In genomic region chr17:10464700-10465099, GRCm38 (mm10) we compare ENCODE assay signal across 19 mouse cellular contexts.
"Had no signal": no experiment of that assay in that cellular context is flagged by ENCODE, and none has a peak within 500 bp of the region (broad histone marks: within the 10 kb centered on the region; RNA-seq: fewer than 3 reads in every experiment).

No protein-coding gene starts in this region.

- H3K9ac ChIP-seq: kidney, embryonic 15.5 days; limb, embryonic 13.5 days; liver, embryonic 15.5 days; midbrain, embryonic 15.5 days; neural tube, embryonic 13.5 days had no signal

- DNase-seq: kidney, adult 2 months; kidney, postnatal 36 days; layer of hippocampus, adult 9-11 months; layer of hippocampus, postnatal 36 days; retina, postnatal 1 day; right cerebral cortex, postnatal 4 days; spleen, adult 18-20 months; thymus, adult 18-20 months; thymus, postnatal 25 days had no signal

- H3K9me3 ChIP-seq: kidney, embryonic 15.5 days; limb, embryonic 13.5 days; liver, embryonic 15.5 days; midbrain, embryonic 15.5 days; neural tube, embryonic 13.5 days had no signal

- H3K27me3 ChIP-seq: kidney, embryonic 15.5 days; limb, embryonic 13.5 days; liver, embryonic 15.5 days; midbrain, embryonic 15.5 days; neural tube, embryonic 13.5 days had no signal

- H3K4me3 ChIP-seq: kidney, embryonic 15.5 days; limb, embryonic 13.5 days; liver, embryonic 15.5 days; megakaryocyte, embryonic 14.5 days; midbrain, embryonic 15.5 days; neural tube, embryonic 13.5 days had no signal

- H3K36me3 ChIP-seq: kidney, embryonic 15.5 days; limb, embryonic 13.5 days; liver, embryonic 15.5 days; midbrain, embryonic 15.5 days; neural tube, embryonic 13.5 days had no signal

- H3K27ac ChIP-seq: kidney, embryonic 15.5 days; limb, embryonic 13.5 days; liver, embryonic 15.5 days; macrophage; midbrain, embryonic 15.5 days; neural tube, embryonic 13.5 days had no signal

- ATAC-seq: intestine, embryonic 16.5 days; midbrain, embryonic 15.5 days had no signal

- H3K4me2 ChIP-seq: kidney, embryonic 15.5 days; limb, embryonic 13.5 days; liver, embryonic 11.5 days; liver, embryonic 15.5 days; midbrain, embryonic 11.5 days; midbrain, embryonic 15.5 days; neural tube, embryonic 13.5 days had no signal

- H3K4me1 ChIP-seq: kidney, embryonic 15.5 days; liver, embryonic 15.5 days; megakaryocyte, embryonic 14.5 days; midbrain, embryonic 15.5 days; neural tube, embryonic 13.5 days had no signal
